Mouse (Mus musculus) liver, adult 2 months (tissue): ENCODE measurements around the gene Hs3st3b1.

Experiments
- CTCF ChIP-seq: fragments of 200-500 bp; IDR thresholded peaks from 2 replicates; pipeline ENCODE4 v1.5.1; 2011; ENCODE audit warnings: low read depth, low read length, control low read depth
- POLR2A ChIP-seq: fragments of 200-500 bp; IDR thresholded peaks from 2 replicates; pipeline ENCODE4 v1.6.1; 2011; ENCODE audit warnings: low read length, control low read depth; ENCODE audit not compliant: insufficient read depth; ENCODE audit errors: extremely low read depth

GRCm38 (mm10) chr11:63970818-63971217 lies 48.7 kb upstream of the Hs3st3b1 start:
- no peak for TF ChIP-seq CTCF
- no peak for TF ChIP-seq POLR2A
